Mouse (Mus musculus): ENCODE data around the gene Abhd10.

Gene Abhd10

GRCm38 (mm10) chr16:45724742-45725102 lies 18.0 kb downstream of the Abhd10 start:
- no peak for DNase-seq (ENCODE audit: low spot score)

GRCm38 (mm10) chr16:45724061-45724741 lies 18.6 kb downstream of the Abhd10 start, which contains the start of gene Tagln3:
Tagln3 (minus strand) TSS chr16:45724608.
- no peak for DNase-seq (ENCODE audit: low spot score)

- DNase-seq (ENCODE audit: low spot score): no peak
Measured at GRCm38 (mm10) chr16:45723172-45723901, 19.4 kb downstream of the Abhd10 start.

GRCm38 (mm10) chr16:45722460-45722951 lies 20.2 kb downstream of the Abhd10 start:
- no peak for DNase-seq (ENCODE audit: low spot score)

GRCm38 (mm10) chr16:45720022-45720630 lies 22.6 kb downstream of the Abhd10 start:
- no peak for DNase-seq (ENCODE audit: low spot score)

GRCm38 (mm10) chr16:45718296-45718695 lies 24.5 kb downstream of the Abhd10 start:
- DNase-seq (ENCODE audit: low spot score): no peak

GRCm38 (mm10) chr16:45714489-45715150 lies 28.1 kb downstream of the Abhd10 start:
- no peak for DNase-seq (ENCODE audit: low spot score)

GRCm38 (mm10) chr16:45713878-45714277 lies 28.9 kb downstream of the Abhd10 start:
- DNase-seq (ENCODE audit: low spot score): no peak

GRCm38 (mm10) chr16:45713261-45713660 lies 29.5 kb downstream of the Abhd10 start:
- DNase-seq (ENCODE audit: low spot score): no peak

GRCm38 (mm10) chr16:45711263-45711662 lies 31.5 kb downstream of the Abhd10 start:
- DNase-seq (ENCODE audit: low spot score): no peak

GRCm38 (mm10) chr16:45699301-45699700 lies 43.5 kb downstream of the Abhd10 start:
- DNase-seq (ENCODE audit: low spot score): no peak

GRCm38 (mm10) chr16:45697996-45698395 lies 44.8 kb downstream of the Abhd10 start:
- DNase-seq (ENCODE audit: low spot score): no peak

GRCm38 (mm10) chr16:45695445-45696160 lies 47.2 kb downstream of the Abhd10 start:
- no peak for DNase-seq (ENCODE audit: low spot score)

- no peak for DNase-seq (ENCODE audit: low spot score)
Measured at GRCm38 (mm10) chr16:45693558-45693957, 49.2 kb downstream of the Abhd10 start, which contains the start of gene Tmprss7. Tmprss7 (minus strand) TSS chr16:45693658.

- no peak for DNase-seq (ENCODE audit: low spot score)
Measured at GRCm38 (mm10) chr16:45692851-45693250, 49.9 kb downstream of the Abhd10 start.

- DNase-seq (ENCODE audit: low spot score): no peak
Measured at GRCm38 (mm10) chr16:45690178-45690577, 52.6 kb downstream of the Abhd10 start.

- DNase-seq (ENCODE audit: low spot score): no peak
Measured at GRCm38 (mm10) chr16:45686833-45687232, 55.9 kb downstream of the Abhd10 start.

GRCm38 (mm10) chr16:45685295-45685694 lies 57.5 kb downstream of the Abhd10 start:
- DNase-seq (ENCODE audit: low spot score): no peak

GRCm38 (mm10) chr16:45684815-45685214 lies 57.9 kb downstream of the Abhd10 start:
- peak; percentile 67 for DNase-seq (ENCODE audit: low spot score)

Measured in lung, postnatal 25 days (tissue).